Mouse (Mus musculus) neural tube, embryonic 15.5 days (tissue): Measurements from ENCODE around the gene Dapp1. TPM values are rescaled to one million over a fixed set of nuclear protein-coding genes. Genes with fewer than 3 reads are reported as not detected.
"Not testable (repeated sequence)": the region's sequence is repeated elsewhere in the genome, so short reads cannot be mapped to it uniquely, and the experiment has no call there.

Experiments used
- ATAC-seq: fragments of 200-750 bp; cut with Nextera tagmentation; 2 replicates; pipeline ENCODE4 v1.8.0; 2017; ENCODE audit warnings: mild to moderate bottlenecking, moderate TSS enrichment, moderate library complexity; ENCODE audit not compliant: low FRiP score
- H3K27ac ChIP-seq: fragments of 300-500 bp; sonication (generic); replicated peaks from 2 replicates; pipeline ENCODE4 v1.5.1; 2015; ENCODE audit warnings: mild to moderate bottlenecking, inconsistent platforms
- H3K27me3 ChIP-seq: fragments of 300-500 bp; sonication (generic); replicated peaks from 2 replicates; pipeline ENCODE4 v1.6.1; 2015; ENCODE audit warnings: inconsistent platforms
- H3K36me3 ChIP-seq: fragments of 300-500 bp; sonication (generic); 2 replicates; pipeline ENCODE4 v1.6.1; 2015; ENCODE audit warnings: inconsistent platforms
- H3K4me1 ChIP-seq: fragments of 300-500 bp; sonication (generic); 2 replicates; pipeline ENCODE4 v1.6.1; 2015; ENCODE audit warnings: inconsistent platforms
- H3K4me2 ChIP-seq: fragments of 300-500 bp; sonication (generic); 2 replicates; pipeline ENCODE4 v1.6.1; 2015; ENCODE audit warnings: inconsistent platforms, mild to moderate bottlenecking, moderate library complexity
- H3K4me3 ChIP-seq: fragments of 300-500 bp; sonication (generic); replicated peaks from 2 replicates; pipeline ENCODE4 v1.5.1; 2015; ENCODE audit warnings: mild to moderate bottlenecking, inconsistent platforms
- H3K9ac ChIP-seq: fragments of 300-500 bp; sonication (generic); replicated peaks from 2 replicates; pipeline ENCODE4 v1.6.1; 2015; ENCODE audit warnings: mild to moderate bottlenecking, inconsistent platforms
- H3K9me3 ChIP-seq: fragments of 300-500 bp; sonication (generic); replicated peaks from 2 replicates; pipeline ENCODE4 v1.6.1; 2016; ENCODE audit warnings: inconsistent platforms
- WGBS: fragments of 180-500 bp; shearing (Covaris S2); methylation state at CpG from one replicate; pipeline ENCODE4 v1.1.7; 2015; ENCODE audit warnings: mixed read lengths; 5-methylcytosine and 5-hydroxymethylcytosine counted together
- polyA plus RNA-seq: library from polyadenylated mRNA; unstranded; fragments of >200 nt; fragmentation: Nextera tagmentation; extraction: Ambion mirVana; gene quantifications from 2 replicates; pipeline ENCODE4 v1.2.1, GENCODE M21; 2015

Gene Dapp1
- polyA plus RNA-seq, 1 experiment from 2014 or later = 1.5 TPM

DNA sequence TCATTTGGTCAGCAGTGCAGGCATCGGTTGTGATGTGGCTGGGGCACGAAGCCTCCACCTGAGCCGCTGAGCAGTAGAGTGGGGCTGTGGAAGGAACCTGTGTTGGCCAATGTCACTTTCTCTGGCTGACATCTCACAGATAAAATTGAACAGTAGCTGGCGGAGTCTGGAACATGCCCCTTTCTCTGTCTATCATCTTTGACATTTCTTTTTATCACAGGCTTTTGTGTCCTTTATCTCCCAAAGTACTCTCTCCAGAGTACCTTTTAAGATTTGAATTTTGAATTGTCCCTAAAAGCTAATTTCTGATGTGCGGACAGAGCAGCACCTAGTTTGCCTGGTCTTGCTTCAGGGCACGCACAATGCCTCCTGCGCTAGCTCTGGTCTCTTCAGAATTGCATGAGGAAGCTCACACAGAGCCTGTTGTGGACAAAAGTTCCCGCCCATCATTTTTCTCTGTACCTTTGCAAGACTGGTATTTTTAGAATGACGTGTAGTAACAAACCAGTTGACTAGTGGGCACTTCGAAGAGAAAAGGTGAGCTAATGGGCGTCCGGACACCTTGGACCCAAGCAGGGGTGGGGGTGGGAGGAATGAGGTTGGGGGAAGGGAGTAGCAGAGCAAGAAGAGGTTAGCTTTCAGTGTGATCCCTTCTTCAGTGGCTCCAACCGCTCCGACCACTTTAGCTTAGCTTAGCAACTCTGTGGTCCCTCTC, 13.1 kb downstream of the Dapp1 start:
- no peak overlapping the region for H3K9ac ChIP-seq
- H3K4me2 ChIP-seq = no peak overlapping the region
- 93% methylated on average over 14 of the region's 14 CpGs for WGBS
- H3K27ac ChIP-seq = no peak overlapping the region
- no peaks in the 10 kb centered on the region for H3K27me3 ChIP-seq
- no peak overlapping the region for H3K4me3 ChIP-seq
- no peaks in the 10 kb centered on the region for H3K36me3 ChIP-seq
- ATAC-seq = no peak
- H3K4me1 ChIP-seq = no peaks in the 10 kb centered on the region
- no peaks in the 10 kb centered on the region for H3K9me3 ChIP-seq

GRCm38 (mm10) chr3:137964014-137964413, 17.3 kb downstream of the Dapp1 start:
- not testable (repeated sequence) for H3K4me1 ChIP-seq, ATAC-seq, H3K36me3 ChIP-seq, H3K27me3 ChIP-seq, H3K9ac ChIP-seq, H3K27ac ChIP-seq, H3K4me2 ChIP-seq, H3K9me3 ChIP-seq, H3K4me3 ChIP-seq
- WGBS = 56% methylated on average over 1 of the region's 1 CpGs

- no peak overlapping the region for H3K4me3 ChIP-seq
- no peaks in the 10 kb centered on the region for H3K4me1 ChIP-seq
- H3K9me3 ChIP-seq = no peaks in the 10 kb centered on the region
- no peaks in the 10 kb centered on the region for H3K27me3 ChIP-seq
- H3K4me2 ChIP-seq = no peak overlapping the region
- ATAC-seq = no peak
- WGBS = 73% methylated on average over 8 of the region's 8 CpGs
- H3K27ac ChIP-seq = no peak overlapping the region
- H3K36me3 ChIP-seq = no peaks in the 10 kb centered on the region
- no peak overlapping the region for H3K9ac ChIP-seq
Measured at GRCm38 (mm10) chr3:137963508-137963907, 17.8 kb downstream of the Dapp1 start.

- Histone ChIP-seq H3K4me1 (no peaks in the 10 kb centered on the region), H3K4me2 (no peak overlapping the region), H3K9me3 (no peaks in the 10 kb centered on the region), H3K36me3 (no peaks in the 10 kb centered on the region), H3K27ac (no peak overlapping the region), H3K9ac (no peak overlapping the region), H3K4me3 (no peak overlapping the region), H3K27me3 (no peaks in the 10 kb centered on the region)
- ATAC-seq = no peak
- WGBS = 70% methylated on average over 8 of the region's 8 CpGs
Measured at GRCm38 (mm10) chr3:137961736-137962385, 19.5 kb downstream of the Dapp1 start.

DNA sequence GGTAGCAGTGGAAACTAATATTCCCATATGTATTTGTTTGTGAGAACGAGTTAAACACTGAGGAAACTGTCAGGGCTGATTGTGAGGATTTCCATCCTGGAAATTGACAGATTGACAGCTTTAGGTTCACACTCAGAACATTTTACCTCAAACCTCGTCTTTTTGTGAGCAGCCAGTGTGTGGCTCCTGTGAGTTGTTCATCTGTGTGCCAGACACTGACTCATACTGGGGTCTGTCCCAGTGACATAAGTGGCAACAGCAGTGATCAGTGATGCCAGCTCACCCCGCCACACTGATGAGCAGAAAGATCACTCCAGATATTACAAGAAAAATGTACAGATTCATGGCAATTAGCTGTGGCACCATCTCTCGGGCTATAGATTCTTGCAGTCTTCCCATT, 21.9 kb downstream of the Dapp1 start:
- Histone ChIP-seq H3K27ac (no peak overlapping the region), H3K27me3 (no peaks in the 10 kb centered on the region), H3K9me3 (no peaks in the 10 kb centered on the region), H3K4me1 (peaks cover 4% of the 10 kb centered on the region; the same call in 1 of the 2 replicates), H3K36me3 (no peaks in the 10 kb centered on the region), H3K4me3 (no peak overlapping the region), H3K4me2 (no peak overlapping the region), H3K9ac (no peak overlapping the region)
- 87% methylated on average over 4 of the region's 4 CpGs for WGBS
- no peak for ATAC-seq

- peaks cover 4% of the 10 kb centered on the region; the same call in 1 of the 2 replicates for H3K4me1 ChIP-seq
- H3K27ac ChIP-seq = no peak overlapping the region
- no peaks in the 10 kb centered on the region for H3K9me3 ChIP-seq
- no peaks in the 10 kb centered on the region for H3K36me3 ChIP-seq
- H3K4me3 ChIP-seq = no peak overlapping the region
- no peaks in the 10 kb centered on the region for H3K27me3 ChIP-seq
- 95% methylated on average over 4 of the region's 4 CpGs for WGBS
- ATAC-seq = no peak
- no peak overlapping the region for H3K4me2 ChIP-seq
- H3K9ac ChIP-seq = no peak overlapping the region
Measured at GRCm38 (mm10) chr3:137958352-137958751, 23.0 kb downstream of the Dapp1 start.

DNA sequence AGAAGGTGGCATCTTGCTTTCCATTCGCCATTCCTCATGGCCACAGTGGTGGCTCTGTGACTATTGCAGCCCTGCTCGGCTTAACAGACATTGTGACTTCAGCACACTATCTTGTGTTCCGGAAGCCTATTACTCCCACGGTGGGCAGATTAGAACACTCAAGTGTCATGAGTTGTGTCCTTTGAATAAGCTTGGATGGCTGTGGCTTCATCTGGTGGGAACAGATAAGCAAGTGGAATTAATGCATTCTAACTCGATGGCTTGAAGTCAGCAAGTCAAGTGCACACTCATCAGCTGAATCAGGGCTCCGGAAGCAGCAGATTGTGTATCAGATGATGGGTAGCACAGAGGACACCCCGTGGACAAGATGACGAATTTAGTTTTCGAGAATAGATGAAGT, 23.5 kb downstream of the Dapp1 start:
- no peak for ATAC-seq
- WGBS = 94% methylated on average over 9 of the region's 9 CpGs

GRCm38 (mm10) chr3:137955560-137956081, 25.7 kb downstream of the Dapp1 start:
- no peak overlapping the region for H3K9ac ChIP-seq
- no peak overlapping the region for H3K27ac ChIP-seq
- no peaks in the 10 kb centered on the region for H3K9me3 ChIP-seq
- peak overlapping the region; percentile 46 for H3K4me2 ChIP-seq
- WGBS = 29% methylated on average over 16 of the region's 16 CpGs
- H3K27me3 ChIP-seq = no peaks in the 10 kb centered on the region
- H3K36me3 ChIP-seq = no peaks in the 10 kb centered on the region
- no peak for ATAC-seq
- no peak overlapping the region for H3K4me3 ChIP-seq
- peaks cover 16% of the 10 kb centered on the region for H3K4me1 ChIP-seq

More for the DNA sequence above, 23.5 kb downstream of the Dapp1 start:
- no peak overlapping the region for H3K9ac ChIP-seq
- no peaks in the 10 kb centered on the region for H3K27me3 ChIP-seq
- no peak overlapping the region for H3K4me2 ChIP-seq
- no peak overlapping the region for H3K27ac ChIP-seq
- peaks cover 5% of the 10 kb centered on the region for H3K4me1 ChIP-seq
- no peak overlapping the region for H3K4me3 ChIP-seq
- H3K9me3 ChIP-seq = no peaks in the 10 kb centered on the region
- H3K36me3 ChIP-seq = no peaks in the 10 kb centered on the region

DNA sequence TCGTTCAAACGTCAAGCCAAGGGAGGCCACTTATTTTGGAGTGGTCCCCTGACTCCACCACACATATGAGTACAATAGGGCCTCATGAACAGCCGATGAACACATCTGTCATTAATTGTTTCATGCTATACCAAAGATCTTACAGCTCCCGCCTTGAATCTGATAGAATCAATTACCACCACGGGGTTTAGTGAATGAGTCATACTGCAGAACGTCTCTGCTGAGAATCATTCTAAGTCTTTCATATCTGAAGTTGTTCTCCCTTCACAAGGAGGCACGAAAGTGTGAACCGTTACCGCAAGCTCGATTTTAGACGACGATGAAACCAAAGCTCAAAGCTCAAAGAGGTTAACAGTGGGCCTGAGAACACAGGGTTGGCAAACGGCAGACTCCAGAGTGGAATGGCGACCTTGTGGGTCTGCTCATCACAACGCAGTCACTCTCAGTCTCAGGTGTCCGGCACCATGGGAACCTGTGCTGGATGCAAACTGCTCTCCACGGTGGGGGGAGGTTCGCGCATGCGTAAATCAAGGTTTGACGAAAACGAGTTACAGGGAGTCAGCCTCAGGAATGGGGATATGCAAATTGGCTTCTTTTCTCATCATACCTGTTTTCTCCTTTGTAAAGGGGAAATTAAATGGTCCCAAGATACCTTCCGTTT, 27.0 kb downstream of the Dapp1 start:
- Histone ChIP-seq H3K36me3 (no peaks in the 10 kb centered on the region), H3K4me2 (no peak overlapping the region), H3K4me3 (no peak overlapping the region), H3K9ac (no peak overlapping the region), H3K27ac (no peak overlapping the region), H3K9me3 (no peaks in the 10 kb centered on the region), H3K27me3 (no peaks in the 10 kb centered on the region), H3K4me1 (peaks cover 16% of the 10 kb centered on the region)
- 64% methylated on average over 23 of the region's 23 CpGs for WGBS
- no peak for ATAC-seq

- Histone ChIP-seq H3K27me3 (no peaks in the 10 kb centered on the region), H3K27ac (peak overlapping the region; percentile 28), H3K36me3 (no peaks in the 10 kb centered on the region), H3K9ac (no peak overlapping the region), H3K4me1 (peaks cover 16% of the 10 kb centered on the region), H3K9me3 (no peaks in the 10 kb centered on the region), H3K4me2 (peak overlapping the region; percentile 15; the same call in 1 of the 2 replicates), H3K4me3 (no peak overlapping the region)
- 68% methylated on average over 14 of the region's 14 CpGs for WGBS
- peak; percentile 91 for ATAC-seq
Measured at GRCm38 (mm10) chr3:137952914-137953880, 28.1 kb downstream of the Dapp1 start.
